Mouse (Mus musculus): ENCODE results near the gene Cotl1.
A peak's percentile ranks its signal among the peaks of the same experiment; 100 is the strongest.
"Not testable (repeated sequence)": the region's sequence is repeated elsewhere in the genome, so short reads cannot be mapped to it uniquely, and the experiment has no call there.

The Cotl1 gene

GRCm38 (mm10) chr8:119840275-119840808 is at the start of gene Cotl1:
Gene Cotl1 (minus strand): TSS chr8:119840544.
- peak; percentile 97 for DNase-seq (ENCODE audit: low read depth)

GRCm38 (mm10) chr8:119888012-119888411 is 47.7 kb upstream of the Cotl1 start:
- DNase-seq (ENCODE audit: low read depth): no peak

- peak; percentile 46 for DNase-seq (ENCODE audit: low read depth)
Measured at GRCm38 (mm10) chr8:119887130-119887529, 46.8 kb upstream of the Cotl1 start.

- DNase-seq (ENCODE audit: low read depth): no peak
Measured at GRCm38 (mm10) chr8:119885612-119886011, 45.3 kb upstream of the Cotl1 start.

- DNase-seq (ENCODE audit: low read depth): no peak
Measured at GRCm38 (mm10) chr8:119883281-119883680, 42.9 kb upstream of the Cotl1 start.

GRCm38 (mm10) chr8:119881917-119882316 is 41.6 kb upstream of the Cotl1 start:
- DNase-seq (ENCODE audit: low read depth): no peak

GRCm38 (mm10) chr8:119881301-119881700 is 41.0 kb upstream of the Cotl1 start:
- DNase-seq (ENCODE audit: low read depth): no peak

GRCm38 (mm10) chr8:119873181-119873580 is 32.8 kb upstream of the Cotl1 start:
- no peak for DNase-seq (ENCODE audit: low read depth)

- no peak for DNase-seq (ENCODE audit: low read depth)
Measured at GRCm38 (mm10) chr8:119869616-119870015, 29.3 kb upstream of the Cotl1 start.

- no peak for DNase-seq (ENCODE audit: low read depth)
Measured at GRCm38 (mm10) chr8:119862749-119863148, 22.4 kb upstream of the Cotl1 start.

- no peak for DNase-seq (ENCODE audit: low read depth)
Measured at GRCm38 (mm10) chr8:119862390-119862734, 22.0 kb upstream of the Cotl1 start.

- peak; percentile 96 for DNase-seq (ENCODE audit: low read depth)
Measured at GRCm38 (mm10) chr8:119861706-119862389, 21.5 kb upstream of the Cotl1 start, which contains the start of gene Klhl36. Gene Klhl36 (plus strand): TSS chr8:119862266.

- DNase-seq (ENCODE audit: low read depth): no peak
Measured at GRCm38 (mm10) chr8:119857767-119858166, 17.4 kb upstream of the Cotl1 start.

GRCm38 (mm10) chr8:119855656-119856055 is 15.3 kb upstream of the Cotl1 start:
- DNase-seq (ENCODE audit: low read depth): no peak

- DNase-seq (ENCODE audit: low read depth): no peak
Measured at GRCm38 (mm10) chr8:119854035-119854434, 13.7 kb upstream of the Cotl1 start.

- DNase-seq (ENCODE audit: low read depth): no peak
Measured at GRCm38 (mm10) chr8:119853521-119853920, 13.2 kb upstream of the Cotl1 start.

- no peak for DNase-seq (ENCODE audit: low read depth)
Measured at GRCm38 (mm10) chr8:119847232-119847922, 7.0 kb upstream of the Cotl1 start.

- not testable (repeated sequence) for DNase-seq (ENCODE audit: low read depth)
Measured at GRCm38 (mm10) chr8:119845741-119846140, 5.4 kb upstream of the Cotl1 start.

GRCm38 (mm10) chr8:119844577-119844976 is 4.2 kb upstream of the Cotl1 start:
- no peak for DNase-seq (ENCODE audit: low read depth)

GRCm38 (mm10) chr8:119843444-119843843 is 3.1 kb upstream of the Cotl1 start:
- DNase-seq (ENCODE audit: low read depth): peak; percentile 94

- no peak for DNase-seq (ENCODE audit: low read depth)
Measured at GRCm38 (mm10) chr8:119840905-119841411, 614 bp upstream of the Cotl1 start.

- DNase-seq (ENCODE audit: low read depth): no peak
Measured at GRCm38 (mm10) chr8:119839419-119840021, 824 bp downstream of the Cotl1 start.

- DNase-seq (ENCODE audit: low read depth): peak; percentile 44
Measured at GRCm38 (mm10) chr8:119838983-119839340, 1.4 kb downstream of the Cotl1 start.

Measured in naive thymus-derived CD4-positive, alpha-beta T cell, adult 2 months (primary cell).